Mouse (Mus musculus): ENCODE results near the gene Cdkal1.

DNA sequence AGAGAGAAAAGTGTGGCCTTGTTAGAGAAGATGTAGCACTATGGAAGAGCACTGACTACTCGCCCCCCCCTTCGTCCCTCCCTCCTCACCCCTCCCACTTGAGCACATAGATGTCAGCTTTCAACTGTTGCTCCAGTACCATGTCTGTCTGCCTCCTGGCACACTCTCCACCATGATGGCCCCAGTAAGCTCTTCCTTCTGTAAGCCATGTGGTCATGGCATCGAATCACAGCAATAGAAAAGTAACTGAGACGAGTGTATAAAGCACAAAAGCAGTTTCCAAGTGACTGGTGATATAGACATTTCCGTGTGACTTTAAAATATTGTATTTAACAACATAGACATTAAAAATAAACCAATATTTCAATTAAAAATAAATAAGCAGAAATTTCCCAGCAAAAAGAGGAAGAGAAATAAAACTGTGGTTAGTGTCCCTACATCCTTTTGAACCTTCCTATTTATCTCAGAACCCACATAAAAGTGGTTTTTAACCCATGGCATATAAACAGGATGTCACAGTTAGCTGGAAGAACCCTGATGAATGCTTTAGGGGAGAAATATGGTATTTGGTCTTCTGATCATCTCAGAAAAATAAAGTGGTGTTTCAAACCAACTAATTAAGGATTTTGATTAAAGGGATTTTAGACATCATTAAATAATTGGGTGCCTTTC lies 129.2 kb downstream of the Cdkal1 start:
- no peak for TF ChIP-seq CTCF (IDR thresholded peaks at IDR 0.05; ENCODE audit: extremely low read depth, insufficient read depth, low read length)
- no peak for TF ChIP-seq POLR2A (IDR thresholded peaks at IDR 0.05; ENCODE audit: extremely low read depth, insufficient read depth, low read length)
